Mouse (Mus musculus) stomach, postnatal 0 days (tissue): ENCODE data around the gene Morn1.

Source experiments
- CTCF ChIP-seq: IDR thresholded peaks from 2 replicates; pipeline ENCODE4 v1.5.1; 2016; ENCODE audit warnings: antibody characterized with exemption, low read depth, mild to moderate bottlenecking, moderate library complexity
- EP300 ChIP-seq: optimal IDR thresholded peaks from 2 replicates; pipeline ENCODE3; 2016; ENCODE audit warnings: antibody characterized with exemption

GRCm38 (mm10) chr4:155095967-155096366 is 9.6 kb downstream of the Morn1 start:
- no peak for TF ChIP-seq EP300
- no peak for TF ChIP-seq CTCF
